Mouse (Mus musculus) MEL (cell line): Measurements from ENCODE around the gene Mfng. TPM values are rescaled to one million over a fixed set of nuclear protein-coding genes. Genes with fewer than 3 reads are reported as not detected.

ENCODE experiments used
- DNase-seq: peaks from one replicate; pipeline ENCODE4 v3.0.0; 2011; ENCODE audit warnings: low read depth, low spot score
- H3K27ac ChIP-seq: 2 replicates; pipeline ENCODE4 v1.5.1; 2012; ENCODE audit warnings: low read depth, mild to moderate bottlenecking, control low read depth, low read length, moderate library complexity; ENCODE audit not compliant: control insufficient read depth
- H3K27me3 ChIP-seq, 2 experiments: fragments of 150-350 bp in 1 of 2; sonication (generic) in 1 of 2; 2 replicates each; pipeline ENCODE4 v1.6.1; 2012; ENCODE audit warnings: low read length in 2 of 2, mild to moderate bottlenecking in 2 of 2, improper control_type of control experiment in 1 of 2, moderate library complexity in 1 of 2; ENCODE audit not compliant: insufficient read depth in 2 of 2, control insufficient read depth in 1 of 2
- H3K36me3 ChIP-seq, 2 experiments: 2 replicates each; pipeline ENCODE4 v1.6.1; 2012 to 2014; ENCODE audit warnings: low read length in 2 of 2, improper control_type of control experiment in 1 of 2, inconsistent platforms in 1 of 2, mild to moderate bottlenecking in 1 of 2; ENCODE audit not compliant: insufficient read depth in 2 of 2, control insufficient read depth in 1 of 2
- H3K4me1 ChIP-seq, 2 experiments: fragments of 150-350 bp in 1 of 2; sonication (generic) in 1 of 2; 2 replicates each; pipeline ENCODE4 v1.6.1; 2012; ENCODE audit warnings: low read length in 2 of 2, improper control_type of control experiment in 1 of 2, mild to moderate bottlenecking in 1 of 2; ENCODE audit not compliant: insufficient read depth in 2 of 2, control insufficient read depth in 1 of 2
- H3K4me3 ChIP-seq, 2 experiments: fragments of 150-350 bp in 1 of 2; sonication (generic) in 1 of 2; 2 replicates each; pipeline ENCODE4 v1.5.1; 2012; ENCODE audit warnings: low read depth in 2 of 2, low read length in 2 of 2, mild to moderate bottlenecking in 2 of 2, moderate library complexity in 2 of 2, control low read depth in 1 of 2, improper control_type of control experiment in 1 of 2; ENCODE audit not compliant: control insufficient read depth in 1 of 2, insufficient read depth in 1 of 2
- H3K79me2 ChIP-seq: 2 replicates; pipeline ENCODE4 v1.6.1; 2012; ENCODE audit warnings: mild to moderate bottlenecking, low read length, moderate library complexity; ENCODE audit not compliant: control insufficient read depth, poor library complexity, insufficient read depth
- H3K9ac ChIP-seq: 2 replicates; pipeline ENCODE4 v1.6.1; 2012; ENCODE audit warnings: low read depth, mild to moderate bottlenecking, control low read depth, low read length, moderate library complexity; ENCODE audit not compliant: control insufficient read depth, poor library complexity, severe bottlenecking
- H3K9me3 ChIP-seq: fragments of 150-350 bp; sonication (generic); replicated peaks from 2 replicates; pipeline ENCODE4 v1.6.1; 2012; ENCODE audit warnings: mild to moderate bottlenecking, low read length, improper control_type of control experiment, moderate library complexity; ENCODE audit not compliant: insufficient read depth
- CHD1 ChIP-seq: IDR thresholded peaks from 2 replicates; pipeline ENCODE4 v1.6.1; 2012; ENCODE audit warnings: low read depth, mild to moderate bottlenecking, inconsistent platforms, low read length, improper control_type of control experiment
- CHD2 ChIP-seq: IDR thresholded peaks from 2 replicates; pipeline ENCODE4 v1.6.1; 2011; ENCODE audit warnings: low read length, improper control_type of control experiment
- CTCF ChIP-seq, 3 experiments: IDR thresholded peaks in 2 of 3; conservative IDR thresholded peaks in 1 of 3; 2 replicates each; pipeline ENCODE4 v1.5.1; 2011 to 2012; ENCODE audit warnings: low read length in 3 of 3, low read depth in 2 of 3, mild to moderate bottlenecking in 2 of 3, improper control_type of control experiment in 1 of 3, inconsistent platforms in 1 of 3, mixed read lengths in 1 of 3, moderate library complexity in 1 of 3; ENCODE audit not compliant: control insufficient read depth in 1 of 3, insufficient read depth in 1 of 3, poor library complexity in 1 of 3, severe bottlenecking in 1 of 3
- E2F4 ChIP-seq: IDR thresholded peaks from 2 replicates; pipeline ENCODE4 v1.6.1; 2011; ENCODE audit warnings: low read depth, low read length, improper control_type of control experiment, borderline replicate concordance
- ELF1 ChIP-seq: IDR thresholded peaks from 2 replicates; pipeline ENCODE4 v1.6.1; 2014; ENCODE audit warnings: low read depth, mild to moderate bottlenecking, inconsistent platforms, low read length, improper control_type of control experiment, moderate library complexity
- EP300 ChIP-seq, 2 experiments: IDR thresholded peaks; 2 replicates each; pipeline ENCODE4 v1.6.1; 2011; ENCODE audit warnings: improper control_type of control experiment in 2 of 2, low read length in 2 of 2, low read depth in 1 of 2, mild to moderate bottlenecking in 1 of 2
- ETS1 ChIP-seq: IDR thresholded peaks from 2 replicates; pipeline ENCODE4 v1.6.1; 2012; ENCODE audit warnings: low read depth, mild to moderate bottlenecking, inconsistent platforms, low read length, improper control_type of control experiment, moderate library complexity
- GABPA ChIP-seq: IDR thresholded peaks from 2 replicates; pipeline ENCODE4 v1.6.1; 2012; ENCODE audit warnings: low read depth, mild to moderate bottlenecking, inconsistent platforms, low read length, improper control_type of control experiment, moderate library complexity
- GATA1 ChIP-seq: IDR thresholded peaks from 2 replicates; pipeline ENCODE4 v1.6.1; 2011; ENCODE audit warnings: low read depth, low read length, improper control_type of control experiment
- HCFC1 ChIP-seq: IDR thresholded peaks from 2 replicates; pipeline ENCODE4 v1.6.1; 2012; ENCODE audit warnings: low read depth, mild to moderate bottlenecking, inconsistent platforms, low read length, improper control_type of control experiment, moderate library complexity
- MAFK ChIP-seq: IDR thresholded peaks from 2 replicates; pipeline ENCODE4 v1.6.1; 2011; ENCODE audit warnings: low read depth, mild to moderate bottlenecking, low read length, improper control_type of control experiment, borderline replicate concordance
- MAX ChIP-seq: IDR thresholded peaks from 2 replicates; pipeline ENCODE4 v1.6.1; 2011; ENCODE audit warnings: low read length, improper control_type of control experiment
- MAZ ChIP-seq: IDR thresholded peaks from 2 replicates; pipeline ENCODE4 v1.6.1; 2012; ENCODE audit warnings: low read depth, mild to moderate bottlenecking, inconsistent platforms, low read length, improper control_type of control experiment
- MEF2A ChIP-seq: IDR thresholded peaks from 2 replicates; pipeline ENCODE4 v1.6.1; 2014; ENCODE audit warnings: low read depth, mild to moderate bottlenecking, inconsistent platforms, low read length, improper control_type of control experiment; ENCODE audit not compliant: poor library complexity, insufficient replicate concordance, severe bottlenecking; ENCODE audit errors: extremely low read depth
- MXI1 ChIP-seq: IDR thresholded peaks from 2 replicates; pipeline ENCODE4 v1.6.1; 2011; ENCODE audit warnings: mild to moderate bottlenecking, low read depth, low read length, improper control_type of control experiment
- MYB ChIP-seq: IDR thresholded peaks from 2 replicates; pipeline ENCODE4 v1.6.1; 2011; ENCODE audit warnings: mild to moderate bottlenecking, low read depth, low read length, improper control_type of control experiment
- MYC ChIP-seq: IDR thresholded peaks from 2 replicates; pipeline ENCODE4 v1.6.1; 2011; ENCODE audit warnings: low read depth, mild to moderate bottlenecking, low read length, improper control_type of control experiment, moderate library complexity
- NELFE ChIP-seq: IDR thresholded peaks from 2 replicates; pipeline ENCODE4 v1.6.1; 2011; ENCODE audit warnings: low read depth, low read length, improper control_type of control experiment
- POLR2A ChIP-seq, 2 experiments: IDR thresholded peaks; 2 replicates each; pipeline ENCODE4 v1.6.1; 2011 to 2012; ENCODE audit warnings: low read length in 2 of 2, mild to moderate bottlenecking in 2 of 2, control low read depth in 1 of 2, improper control_type of control experiment in 1 of 2, low read depth in 1 of 2, moderate library complexity in 1 of 2; ENCODE audit not compliant: control insufficient read depth in 1 of 2, insufficient read depth in 1 of 2, poor library complexity in 1 of 2
- POLR2AphosphoS2 ChIP-seq: IDR thresholded peaks from 2 replicates; pipeline ENCODE4 v1.6.1; 2011; ENCODE audit warnings: low read length, improper control_type of control experiment
- RAD21 ChIP-seq: IDR thresholded peaks from 2 replicates; pipeline ENCODE4 v1.6.1; 2011; ENCODE audit warnings: mild to moderate bottlenecking, low read depth, low read length, improper control_type of control experiment
- RCOR1 ChIP-seq: IDR thresholded peaks from 2 replicates; pipeline ENCODE4 v1.6.1; 2012; ENCODE audit warnings: low read depth, mild to moderate bottlenecking, inconsistent platforms, low read length, improper control_type of control experiment
- SIN3A ChIP-seq: IDR thresholded peaks from 2 replicates; pipeline ENCODE4 v1.6.1; 2012; ENCODE audit warnings: low read length, improper control_type of control experiment, inconsistent platforms
- TAL1 ChIP-seq: IDR thresholded peaks from 2 replicates; pipeline ENCODE4 v1.6.1; 2012; ENCODE audit warnings: mild to moderate bottlenecking, inconsistent platforms, low read length, moderate library complexity, mixed read lengths
- TBP ChIP-seq: IDR thresholded peaks from 2 replicates; pipeline ENCODE4 v1.8.0; 2011; ENCODE audit warnings: low read depth, low read length, improper control_type of control experiment
- USF1 ChIP-seq: IDR thresholded peaks from 2 replicates; pipeline ENCODE4 v1.6.1; 2014; ENCODE audit warnings: low read depth, mild to moderate bottlenecking, inconsistent platforms, low read length, improper control_type of control experiment, moderate library complexity
- ZC3H11A ChIP-seq: IDR thresholded peaks from 2 replicates; pipeline ENCODE4 v1.6.1; 2012; ENCODE audit warnings: low read depth, mild to moderate bottlenecking, inconsistent platforms, low read length, improper control_type of control experiment
- ZNF384 ChIP-seq: IDR thresholded peaks from 2 replicates; pipeline ENCODE4 v1.6.1; 2012; ENCODE audit warnings: low read depth, mild to moderate bottlenecking, inconsistent platforms, low read length, improper control_type of control experiment
- polyA plus RNA-seq, 2 experiments: library from polyadenylated mRNA; stranded (reverse) in 1 of 2; unstranded in 1 of 2; fragments of >175 nt in 1 of 2; fragments of >200 nt in 1 of 2; gene quantifications; 2 replicates each; pipeline versions ENCODE4 v1.2.1 to v1.2.4; 2012; ENCODE audit warnings: low replicate concordance in 2 of 2, low read depth in 1 of 2; ENCODE audit not compliant: insufficient read length in 2 of 2, insufficient read depth in 1 of 2, missing spikeins in 1 of 2
- total RNA-seq: library from RNA; depleted of rRNA; stranded (reverse); fragments of 300-350 nt; gene quantifications from 2 replicates; pipeline ENCODE4 v1.2.3, GENCODE M21; 2012

Gene Mfng
- total and polyA plus RNA-seq, 3 experiments, result 17.8 to 27.1 TPM; not detected in 1

GRCm38 (mm10) chr15:78726697-78727096 is 46.6 kb downstream of the Mfng start:
- H3K79me2 ChIP-seq, result no peaks in the 10 kb centered on the region
- H3K36me3 ChIP-seq, result no peaks in the 10 kb centered on the region
- H3K4me1 ChIP-seq, result no peaks in the 10 kb centered on the region
- no peak overlapping the region for H3K9ac ChIP-seq
- no peak overlapping the region for H3K27ac ChIP-seq
- TF ChIP-seq ETS1 (no peak), EP300 (IDR thresholded peaks at IDR 0.05; ENCODE audit: low read depth in 1 of 2, low read length in 2 of 2) (no peak), USF1 (no peak), RAD21 (no peak), CHD2 (no peak), MAZ (no peak), CTCF (IDR thresholded peaks at IDR 0.05 in 2 of 3, conservative IDR thresholded peaks at IDR 0.05 in 1 of 3; ENCODE audit: control insufficient read depth in 1 of 3, insufficient read depth in 1 of 3, low read depth in 2 of 3, low read length in 3 of 3, poor library complexity in 1 of 3, severe bottlenecking in 1 of 3) (no peak), GABPA (no peak), ELF1 (no peak), ZNF384 (no peak), HCFC1 (no peak), POLR2AphosphoS2 (no peak), RCOR1 (no peak), GATA1 (no peak), TBP (no peak)
- H3K9me3 ChIP-seq, result no peaks in the 10 kb centered on the region
- H3K4me3 ChIP-seq, result no peak overlapping the region
- peaks cover 0 to 2% of the 10 kb centered on the region in 2 experiments; a peak in 1 of 4 replicates for H3K27me3 ChIP-seq
- DNase-seq, result no peak

- Histone ChIP-seq H3K27ac (no peak overlapping the region; the same call in 1 of the 2 replicates), H3K36me3 (peaks cover 0 to 3% of the 10 kb centered on the region in 2 experiments; a peak in 1 of 4 replicates), H3K4me3 (no peak overlapping the region), H3K9me3 (no peaks in the 10 kb centered on the region), H3K4me1 (peaks cover 0 to 13% of the 10 kb centered on the region in 2 experiments; a peak in 2 of 4 replicates), H3K9ac (no peak overlapping the region), H3K79me2 (no peaks in the 10 kb centered on the region), H3K27me3 (peaks cover 0 to 2% of the 10 kb centered on the region in 2 experiments; a peak in 1 of 4 replicates)
- TF ChIP-seq USF1 (no peak), POLR2AphosphoS2 (no peak), TAL1 (peak; percentile 56), MYB (0 out of 2 replicates have a peak, but pooled peaks have one; percentile 21), MAFK (no peak), RCOR1 (peak; percentile 63), MAZ (peak; percentile 48; the same call in 1 of the 2 replicates), SIN3A (0 out of 2 replicates have a peak, but pooled peaks have one; percentile 27), MXI1 (no peak), EP300 (IDR thresholded peaks at IDR 0.05; ENCODE audit: low read depth in 1 of 2, low read length in 2 of 2) (peak; percentile 36 to 38; a peak in 2 of 4 replicates), MYC (0 out of 2 replicates have a peak, but pooled peaks have one; percentile 29), NELFE (no peak), CHD2 (no peak), CHD1 (no peak), ETS1 (peak; percentile 62), ZNF384 (no peak), ELF1 (no peak), MAX (0 out of 2 replicates have a peak, but pooled peaks have one; percentile 35), POLR2A (IDR thresholded peaks at IDR 0.05; ENCODE audit: control insufficient read depth in 1 of 2, insufficient read depth in 1 of 2, low read depth in 1 of 2, low read length in 2 of 2, poor library complexity in 1 of 2) (no peak), E2F4 (no peak), ZC3H11A (no peak), RAD21 (no peak), MEF2A (no peak)
- DNase-seq, result peak; percentile 82
Observed at GRCm38 (mm10) chr15:78720532-78720931, 52.7 kb downstream of the Mfng start.
